Mouse (Mus musculus): ENCODE results near the gene Ercc5.

The Ercc5 gene

DNA sequence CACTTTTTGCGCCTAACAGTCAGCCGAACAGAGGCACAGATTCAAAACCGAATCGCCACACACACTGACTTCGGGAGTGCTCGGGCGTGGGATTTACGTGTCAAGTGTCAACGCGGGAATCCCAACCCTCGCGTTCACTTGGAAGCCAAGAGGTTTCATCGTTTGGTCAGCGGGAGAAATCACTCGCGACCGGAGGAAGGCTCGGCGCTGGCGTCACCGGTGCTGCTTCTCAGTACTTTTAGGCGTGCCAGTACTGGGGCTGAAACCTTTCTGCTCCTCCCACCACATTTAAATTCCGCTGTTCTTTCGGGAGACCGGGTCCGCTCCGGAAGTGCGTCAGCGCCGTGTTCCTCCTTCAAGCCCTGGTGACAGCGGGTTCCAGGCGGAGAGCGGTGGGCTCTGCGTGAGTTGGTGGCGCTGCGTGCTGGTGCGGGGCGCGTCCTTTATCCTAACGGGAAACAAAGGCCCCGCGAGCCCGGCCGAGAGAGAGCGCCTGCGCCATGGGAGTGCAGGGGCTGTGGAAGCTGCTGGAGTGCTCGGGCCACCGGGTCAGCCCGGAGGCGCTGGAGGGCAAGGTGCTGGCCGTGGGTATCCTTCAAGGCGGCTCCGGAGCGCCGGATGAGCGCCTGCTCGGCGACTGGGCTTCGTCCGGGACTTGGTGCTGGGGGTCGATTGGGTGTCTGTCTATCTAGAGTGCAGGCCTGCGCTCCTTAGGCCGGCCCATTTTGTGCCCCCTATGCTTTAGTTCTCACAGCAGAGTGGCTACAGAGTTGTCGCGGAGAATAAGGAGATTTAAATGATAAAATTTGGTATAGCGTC, at the start of gene Ercc5:
TSS of gene Ercc5 (plus strand) at position 182 of the 819 bp plus-strand sequence.
- peak; percentile 89 to 91 for DNase-seq (ENCODE audit: low spot score in 2 of 2)

DNA sequence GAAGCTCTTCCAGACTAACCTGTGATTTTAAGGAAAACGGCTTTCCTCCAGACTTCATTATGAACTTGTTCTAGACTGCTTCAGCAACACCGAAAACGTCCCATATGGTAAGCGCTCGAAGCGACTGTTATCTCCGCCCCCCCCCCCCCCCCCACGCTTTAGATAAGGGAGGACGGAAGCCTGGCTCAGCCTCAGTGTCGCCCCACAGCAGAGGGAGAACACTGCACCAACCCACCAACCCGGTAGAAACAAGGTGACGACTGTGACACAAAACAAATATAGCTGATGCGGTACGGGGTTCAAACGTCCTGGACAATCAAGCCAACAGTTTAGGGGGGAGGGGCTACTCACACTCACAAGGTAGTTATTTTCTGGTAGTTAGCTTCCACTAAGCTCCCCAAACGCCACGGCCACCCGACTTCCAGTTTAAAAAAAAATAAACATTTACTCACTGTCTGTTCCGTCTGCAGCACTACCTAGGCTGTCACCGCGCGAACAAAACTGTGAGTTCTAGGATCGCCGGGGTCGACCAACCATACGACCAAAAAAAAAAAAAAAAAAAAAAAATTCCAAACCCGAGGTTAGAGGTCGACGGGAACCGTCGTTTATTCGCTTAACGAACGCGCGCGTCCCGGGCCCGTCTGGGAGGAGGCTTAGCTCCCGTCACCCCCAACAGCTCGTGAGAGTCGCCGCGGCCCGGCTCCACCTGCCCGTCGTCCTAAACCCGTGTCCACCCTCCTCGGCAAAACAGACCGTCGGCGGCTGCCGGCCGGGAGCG, 45.9 kb upstream of the Ercc5 start:
- peak; percentile 10 to 15 for DNase-seq (ENCODE audit: low spot score in 2 of 2)

DNA sequence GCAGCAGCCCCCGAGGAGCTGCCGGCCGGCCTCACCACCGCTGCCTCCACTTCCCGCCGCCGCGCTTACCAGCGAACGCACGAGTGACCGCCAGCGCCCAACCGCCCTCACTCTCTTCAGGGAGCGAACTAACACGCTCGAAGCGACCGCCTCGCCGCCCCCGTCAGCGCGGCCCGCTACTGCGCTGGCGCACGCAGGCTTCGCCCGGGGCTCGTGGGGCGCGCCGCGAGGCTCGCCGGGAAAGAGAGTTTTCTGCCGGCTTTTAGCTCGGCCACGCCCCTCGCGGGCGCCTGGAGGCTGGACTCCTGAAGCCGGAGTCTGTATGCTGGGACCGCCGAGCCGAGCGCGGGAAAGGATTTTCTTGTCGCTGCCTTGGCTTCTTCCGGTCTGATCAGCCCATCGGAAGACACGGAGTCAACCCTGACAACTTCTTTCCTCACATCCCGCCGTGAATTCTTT, 45.3 kb upstream of the Ercc5 start, which contains the start of gene Tex30:
TSS of gene Tex30 (minus strand) at position 183 of the 459 bp plus-strand sequence.
- DNase-seq (ENCODE audit: low spot score in 2 of 2): peak; percentile 94 to 95

DNA sequence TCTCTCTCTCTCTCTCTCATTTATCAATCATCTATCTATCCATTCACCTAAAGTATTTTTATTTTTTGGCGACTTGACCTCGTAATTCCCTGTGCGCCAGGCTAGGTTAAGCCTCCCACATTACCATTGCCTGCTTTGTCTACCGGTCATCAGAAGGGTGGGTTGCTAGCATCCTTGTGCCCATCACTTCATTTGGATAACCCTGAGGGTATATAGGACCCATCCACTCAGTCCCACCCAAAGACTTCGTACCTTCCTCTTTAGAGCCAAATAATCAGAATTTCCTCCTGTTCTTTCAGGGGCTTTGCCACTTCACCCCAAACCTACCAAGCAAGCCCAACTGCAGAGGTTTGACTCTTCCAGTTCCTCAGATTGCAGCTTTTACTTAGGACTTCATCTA, 44.6 kb upstream of the Ercc5 start:
- no peak for DNase-seq (ENCODE audit: low spot score in 2 of 2)

DNA sequence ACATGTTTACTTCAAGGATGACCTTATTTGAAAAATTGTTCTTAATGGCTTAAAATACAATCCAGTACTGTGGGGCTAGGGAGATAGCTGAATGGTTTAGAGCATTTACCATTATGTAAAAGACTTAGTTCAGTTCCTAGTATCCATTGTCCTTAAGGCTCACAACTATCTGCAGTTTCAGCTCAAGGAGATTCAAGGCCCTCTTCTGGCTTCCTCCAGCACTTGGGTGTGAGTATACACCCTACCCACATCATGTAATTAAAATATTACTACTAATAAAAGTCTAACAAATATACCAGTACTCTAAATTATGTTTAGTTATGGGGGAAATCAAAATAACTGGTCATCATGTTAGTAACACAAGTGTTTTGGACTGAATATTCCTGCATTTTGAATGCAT, 30.0 kb upstream of the Ercc5 start:
- no peak for DNase-seq (ENCODE audit: low spot score in 2 of 2)

DNA sequence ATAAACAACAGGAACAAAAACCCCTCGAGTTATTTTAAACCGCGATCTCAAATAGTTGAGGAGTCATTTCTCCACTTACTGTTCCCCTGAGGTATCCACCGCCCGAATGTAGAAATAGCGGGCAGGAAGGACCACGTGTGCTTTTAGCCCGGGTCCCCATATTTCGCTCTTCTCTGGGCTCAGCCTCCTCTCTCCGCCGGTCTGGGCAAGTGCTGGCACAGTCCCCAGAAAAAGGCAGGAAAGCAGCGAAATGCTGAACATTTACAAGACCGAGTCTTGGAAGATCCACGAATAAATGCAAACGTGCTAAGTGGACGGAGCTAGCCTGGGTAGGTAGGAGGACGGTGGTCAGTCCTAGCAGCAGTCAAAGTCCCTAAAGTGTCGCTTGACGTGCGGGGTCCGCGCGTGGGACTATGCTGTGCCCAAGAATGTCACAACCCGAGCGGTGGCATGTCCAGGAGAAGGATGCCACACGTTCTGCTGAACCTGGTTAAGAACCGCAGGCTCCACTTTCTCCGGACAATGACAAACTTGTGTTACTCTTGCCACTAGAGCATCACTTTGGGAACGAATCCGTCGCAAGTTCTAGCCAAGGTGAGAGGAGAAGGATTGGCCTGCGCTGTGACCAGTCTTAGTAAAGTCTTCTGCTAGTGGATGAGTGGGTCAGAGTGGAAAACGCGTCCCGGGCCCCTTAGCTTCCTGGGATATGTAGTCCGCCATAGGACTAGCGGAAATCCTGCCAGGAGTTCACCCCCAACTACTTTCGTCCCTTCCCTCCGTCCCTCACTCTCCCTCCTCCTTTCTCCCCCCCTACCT, 29.1 kb upstream of the Ercc5 start, which contains the start of the genes Kdelc1 and Bivm:
TSS of gene Kdelc1 (minus strand) at position 570 of the 816 bp plus-strand sequence.
TSS of gene Bivm (plus strand) at position 719 of the 816 bp plus-strand sequence.
- DNase-seq (ENCODE audit: low spot score in 2 of 2): peak; percentile 88 to 96

DNA sequence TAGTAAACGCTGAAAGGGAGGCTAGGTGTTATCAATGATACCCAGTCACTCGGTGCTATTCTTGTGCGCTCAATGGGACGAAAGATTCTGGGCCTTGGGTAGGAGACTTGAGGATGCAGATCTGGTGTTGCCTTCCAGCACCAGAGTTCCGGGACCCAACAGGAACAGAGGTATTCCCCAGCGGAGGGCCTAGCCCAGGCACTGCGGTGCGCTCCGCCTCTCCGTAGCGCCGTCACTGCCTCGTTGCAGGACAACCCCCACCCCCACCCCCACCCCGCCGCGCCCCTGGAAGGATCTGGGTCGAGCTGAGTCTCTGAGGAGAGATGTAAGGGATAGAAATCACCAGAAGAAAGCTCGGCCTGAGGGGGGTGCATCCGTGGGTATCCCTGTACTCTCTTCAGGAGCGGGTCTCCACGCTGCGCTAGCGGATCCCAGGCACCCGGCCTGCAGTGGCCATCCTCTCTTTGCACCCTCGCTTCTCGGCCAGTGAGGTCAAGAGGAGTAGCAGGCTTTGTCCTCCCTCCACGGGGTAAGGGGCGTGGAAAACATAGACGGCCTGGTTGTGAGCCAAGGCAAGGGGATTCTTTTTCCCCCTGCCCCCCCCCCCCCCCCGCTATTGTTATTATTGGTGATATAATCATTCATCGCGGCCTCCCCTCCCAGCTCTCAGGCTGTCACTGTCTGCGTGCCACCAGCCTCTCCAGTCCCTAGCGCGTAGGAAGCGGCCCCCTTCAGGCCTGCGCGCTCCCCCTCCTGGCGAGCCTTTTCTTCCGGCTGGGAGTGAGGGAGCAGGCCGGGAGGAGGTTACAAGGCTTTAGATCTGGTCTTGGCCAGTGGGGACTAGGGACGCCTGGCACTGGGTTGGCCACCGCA, 28.1 kb upstream of the Ercc5 start:
- peak; percentile 73 to 76 for DNase-seq (ENCODE audit: low spot score in 2 of 2)

DNA sequence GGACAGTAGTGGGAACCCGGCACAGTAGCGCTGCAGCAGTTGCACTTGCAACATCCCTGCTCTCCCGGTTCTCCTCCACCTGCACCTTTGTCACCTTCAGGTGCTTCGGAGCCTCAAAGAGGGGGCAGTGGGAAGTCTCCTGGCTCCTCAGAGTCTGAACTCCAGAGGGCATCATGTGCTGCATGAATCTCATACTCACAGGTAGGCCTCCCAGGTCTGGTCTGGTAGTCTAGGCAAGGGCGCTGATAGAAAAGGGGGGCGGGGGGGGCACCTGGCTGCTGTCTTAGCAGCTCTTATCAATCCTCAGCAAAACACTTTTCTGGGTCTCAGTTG, 27.5 kb upstream of the Ercc5 start:
- no peak for DNase-seq (ENCODE audit: low spot score in 2 of 2)

DNA sequence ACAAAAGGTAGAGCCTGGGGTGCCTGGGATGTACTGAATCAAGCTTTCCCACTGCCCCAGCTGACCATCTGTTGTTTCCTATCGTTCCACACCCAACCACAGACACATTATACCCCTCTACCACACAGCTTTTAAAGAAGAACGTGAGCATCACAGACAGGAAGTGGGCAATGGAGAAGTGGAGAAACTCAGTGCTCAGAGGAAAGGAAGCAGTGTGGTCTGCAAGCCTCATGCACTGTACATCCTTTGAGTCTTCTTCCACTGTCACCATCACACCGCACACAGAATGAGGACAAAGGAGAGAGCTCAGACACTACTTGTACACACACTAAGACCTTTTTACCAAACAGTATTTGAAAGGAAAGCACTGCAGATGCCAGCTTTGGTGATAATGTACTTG, 25.3 kb upstream of the Ercc5 start:
- DNase-seq (ENCODE audit: low spot score in 2 of 2): no peak

DNA sequence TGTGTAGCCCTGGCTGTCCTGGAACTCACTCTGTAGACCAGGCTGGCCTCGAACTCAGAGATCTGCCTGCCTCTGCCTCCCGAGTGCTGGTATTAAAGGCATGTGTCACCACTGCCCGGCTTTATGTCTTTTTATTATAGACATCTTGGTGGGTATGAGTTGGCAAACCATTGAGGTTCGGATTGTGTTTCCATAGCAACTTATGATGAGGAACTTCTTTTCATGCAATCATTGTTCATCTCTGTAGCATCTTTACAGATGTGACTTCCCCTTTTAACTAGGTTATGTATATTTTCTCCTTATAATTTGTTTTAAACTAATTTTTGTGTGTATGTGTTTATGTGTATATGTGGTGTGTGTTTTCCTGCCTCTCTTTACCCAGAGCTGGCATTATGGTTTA, 22.0 kb upstream of the Ercc5 start:
- DNase-seq (ENCODE audit: low spot score in 2 of 2): no peak

DNA sequence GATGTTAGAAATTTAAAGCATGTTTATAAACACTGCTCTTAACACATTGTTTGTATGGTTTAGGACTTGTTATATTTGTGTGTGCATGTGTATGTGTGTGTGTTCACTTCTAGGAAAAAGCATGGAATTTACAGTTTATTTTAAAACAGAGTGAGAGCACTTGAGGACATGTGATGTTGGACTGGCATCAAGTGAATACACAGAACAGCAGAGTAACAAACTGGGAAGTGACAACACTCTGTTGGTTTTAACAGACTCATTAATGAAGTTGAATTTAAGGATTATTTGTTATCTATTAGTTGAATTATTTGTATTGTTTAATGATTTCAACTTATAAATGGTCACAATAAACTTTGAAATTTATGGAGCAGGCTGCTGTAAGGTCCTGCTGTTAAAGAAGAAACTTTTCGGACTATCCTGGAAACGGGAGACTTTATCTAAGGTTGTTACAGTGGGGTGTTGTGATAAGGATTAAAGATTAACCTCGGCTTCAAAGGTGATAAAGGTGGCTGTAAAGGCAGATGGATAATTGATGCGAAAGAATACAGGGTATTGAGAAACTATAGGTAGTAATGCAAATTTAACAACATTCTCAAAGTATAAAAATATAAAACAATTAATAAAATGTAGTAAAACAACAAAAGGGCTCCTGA, 17.5 kb upstream of the Ercc5 start:
- DNase-seq (ENCODE audit: low spot score in 2 of 2): no peak

DNA sequence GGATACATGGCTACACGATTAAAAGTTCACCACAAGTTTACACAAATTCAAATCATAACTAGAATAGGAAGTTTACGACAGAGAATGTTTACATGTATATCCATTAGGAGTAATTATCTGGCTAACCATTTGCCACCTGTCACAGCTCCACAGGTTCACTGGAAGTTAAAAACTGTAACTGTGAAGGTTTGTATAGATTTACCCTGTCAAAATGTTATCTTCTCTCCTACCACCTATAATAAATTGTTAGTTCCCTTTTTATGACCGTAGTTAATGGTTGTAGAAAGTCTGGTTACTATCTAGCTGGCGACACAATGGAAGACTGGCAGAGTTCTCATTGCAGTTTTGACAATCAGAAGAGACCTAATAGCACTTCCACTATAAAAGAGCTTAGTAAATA, 7.3 kb upstream of the Ercc5 start:
- no peak for DNase-seq (ENCODE audit: low spot score in 2 of 2)

DNA sequence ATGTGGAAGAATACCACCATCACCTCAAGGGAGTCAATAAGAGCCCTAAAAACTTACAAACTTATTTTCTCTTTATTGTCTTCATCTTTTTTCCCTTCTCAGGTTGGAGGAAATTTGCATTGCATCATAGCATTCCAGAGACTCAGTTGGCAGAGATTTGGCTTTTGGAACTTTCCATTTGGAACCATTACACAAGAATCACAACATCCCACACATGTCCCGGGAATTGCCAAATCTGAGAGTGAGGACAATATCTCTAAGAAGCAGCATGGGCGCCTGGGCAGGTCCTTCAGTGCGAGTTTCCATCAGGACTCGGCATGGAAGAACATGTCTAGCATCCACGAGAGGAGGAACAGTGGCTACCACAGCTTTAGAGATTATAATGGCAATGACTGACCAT, 4.8 kb upstream of the Ercc5 start:
- DNase-seq (ENCODE audit: low spot score in 2 of 2): peak in 1 of 2 experiments; percentile 23

DNA sequence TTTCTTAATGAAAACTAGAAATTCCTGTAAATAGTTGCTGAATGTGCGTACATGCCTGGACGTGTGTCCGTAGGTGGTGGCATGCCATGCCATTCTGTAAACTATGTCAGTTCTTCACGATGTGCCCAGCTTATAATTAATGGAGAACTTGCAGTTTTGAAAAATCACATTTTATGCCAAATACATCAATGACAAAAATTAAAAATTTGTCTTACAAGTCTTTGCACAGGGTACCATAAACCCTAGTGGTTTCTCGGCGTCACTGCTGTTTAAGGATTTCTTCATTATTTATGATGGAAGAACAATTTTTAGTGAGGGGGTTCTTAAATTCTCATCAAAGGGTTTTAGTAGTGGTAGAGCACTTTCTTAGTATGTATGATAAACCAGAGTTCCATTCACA, 1.2 kb downstream of the Ercc5 start:
- no peak for DNase-seq (ENCODE audit: low spot score in 2 of 2)

DNA sequence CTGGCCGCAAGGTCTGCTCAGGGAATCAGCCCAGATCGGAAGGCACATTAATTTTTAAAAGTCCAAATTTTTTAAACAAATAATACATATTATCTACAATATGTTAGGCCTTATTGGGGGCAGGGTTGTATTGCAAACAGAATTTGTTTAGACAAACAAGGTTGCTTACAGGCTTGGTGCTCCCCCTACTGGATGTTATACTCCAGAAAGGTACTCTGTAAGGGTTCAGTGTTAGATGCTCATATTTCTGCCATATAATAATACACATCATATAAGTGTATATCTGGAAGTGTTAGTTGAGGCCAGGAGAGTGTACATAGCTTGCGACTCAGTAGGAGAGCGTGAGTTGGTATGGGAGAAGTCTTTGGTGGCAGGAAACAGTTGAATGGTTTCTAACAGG, 7.7 kb downstream of the Ercc5 start:
- no peak for DNase-seq (ENCODE audit: low spot score in 2 of 2)

DNA sequence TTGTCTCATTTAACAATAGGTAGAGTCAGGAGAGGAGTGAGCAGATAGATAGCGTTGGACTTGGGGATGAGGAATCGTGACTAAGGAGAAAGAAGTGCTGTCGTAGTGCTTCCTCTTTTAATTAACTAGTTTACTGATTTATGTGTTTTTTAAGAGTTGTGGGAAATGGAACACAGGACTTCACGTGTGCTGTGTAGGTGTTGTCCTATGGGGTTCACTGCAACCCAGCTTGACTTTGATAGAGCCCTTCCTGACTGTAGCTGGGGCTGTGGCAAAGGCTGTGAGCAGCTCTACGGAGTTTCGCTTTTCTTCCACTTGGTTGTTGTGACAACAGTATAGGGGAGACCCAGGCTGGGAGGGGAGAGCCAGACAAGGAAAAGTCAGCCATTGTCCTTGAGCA, 10.8 kb downstream of the Ercc5 start:
- no peak for DNase-seq (ENCODE audit: low spot score in 2 of 2)

DNA sequence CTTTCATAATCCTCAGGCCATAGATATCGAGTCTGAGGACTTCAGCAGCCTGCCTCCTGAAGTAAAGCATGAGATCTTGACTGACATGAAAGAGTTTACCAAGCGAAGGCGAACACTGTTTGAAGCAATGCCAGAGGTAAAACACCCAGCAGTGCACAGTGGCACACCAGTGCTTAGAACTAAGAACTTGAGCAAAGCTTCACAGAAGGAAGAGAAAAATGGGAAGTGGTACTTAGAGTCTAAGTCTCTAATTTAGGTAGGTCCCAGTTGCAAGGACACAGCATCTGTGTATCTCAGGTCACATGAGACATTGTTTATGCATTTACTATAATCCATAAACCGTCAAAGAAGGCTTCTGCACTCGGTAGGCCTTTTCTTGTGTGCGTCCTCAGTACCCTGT, 14.3 kb downstream of the Ercc5 start:
- no peak for DNase-seq (ENCODE audit: low spot score in 2 of 2)

DNA sequence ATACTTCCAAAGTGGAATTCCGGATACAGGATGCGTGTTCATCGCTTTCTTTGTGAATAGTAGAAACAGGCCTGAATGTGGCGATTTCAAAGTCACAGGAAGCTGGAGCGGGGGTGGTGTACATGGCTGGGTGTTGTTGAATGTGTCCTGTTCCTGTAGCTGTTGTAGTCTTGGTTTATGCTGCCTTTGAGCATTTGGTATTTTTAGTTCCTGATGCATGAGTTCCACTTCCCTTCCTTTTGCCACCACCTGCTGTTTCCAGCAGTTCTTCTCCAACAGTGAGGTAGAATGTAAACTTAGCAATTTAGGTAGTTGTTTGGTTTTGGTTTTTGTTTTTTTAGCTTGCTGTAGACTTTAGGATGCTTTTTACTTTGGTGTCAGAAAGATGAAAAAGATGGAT, 14.8 kb downstream of the Ercc5 start:
- no peak for DNase-seq (ENCODE audit: low spot score in 2 of 2)

DNA sequence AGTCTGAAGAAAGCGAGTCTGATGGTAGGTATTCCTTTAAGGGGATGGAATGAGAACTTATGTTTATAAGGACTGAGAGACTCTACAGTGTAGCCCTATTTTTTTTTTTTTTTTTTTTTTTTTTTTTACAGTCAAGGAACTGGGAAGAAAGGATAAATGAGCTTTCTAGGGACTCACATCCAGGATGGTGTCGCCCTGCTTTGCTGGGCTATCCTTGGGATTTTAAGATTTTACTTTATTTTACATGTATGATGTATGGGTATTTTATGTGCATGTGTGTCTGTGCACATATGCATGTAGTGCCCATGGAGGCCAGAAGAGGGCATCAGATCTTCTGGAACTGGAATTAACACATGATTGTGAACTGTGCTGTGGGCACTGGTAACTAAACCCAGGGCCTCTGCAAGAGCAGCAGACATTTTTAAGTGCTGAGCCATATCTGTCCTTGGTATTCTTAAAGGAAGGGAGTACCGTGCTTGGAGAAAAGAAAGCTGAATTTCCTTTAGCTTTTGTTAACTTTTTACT, 20.4 kb downstream of the Ercc5 start:
- no peak for DNase-seq (ENCODE audit: low spot score in 2 of 2)

DNA sequence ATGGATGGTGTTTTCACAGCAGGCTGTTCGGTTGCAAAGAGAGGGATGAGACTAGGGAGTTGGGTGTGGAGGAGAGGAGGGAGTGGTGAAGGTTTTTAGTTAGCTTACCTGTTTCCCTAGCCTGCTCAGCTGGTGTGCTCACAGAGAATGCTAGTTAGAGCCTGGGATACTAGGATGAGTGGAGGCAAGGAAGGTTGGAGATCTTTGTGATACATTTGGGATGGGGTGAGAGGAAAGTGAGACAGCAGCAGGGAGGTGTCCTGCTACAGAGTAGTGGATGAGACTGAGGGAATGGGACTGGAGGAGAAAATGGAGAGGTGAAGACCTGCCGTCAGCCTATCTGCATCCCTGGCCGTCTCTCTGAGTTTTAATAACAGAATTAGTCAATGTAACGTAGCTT, 25.1 kb downstream of the Ercc5 start:
- no peak for DNase-seq (ENCODE audit: low spot score in 2 of 2)

Data from frontal cortex, postnatal 36 days (tissue).